Mouse (Mus musculus) erythroblast, embryonic 14.5 days (primary cell): ENCODE results near the gene Grip1. TPM values are rescaled to one million over a fixed set of nuclear protein-coding genes. Genes with fewer than 3 reads are reported as not detected.

ENCODE experiments used
- H3K27me3 ChIP-seq: 2 replicates; pipeline ENCODE4 v1.6.1; 2012; ENCODE audit warnings: inconsistent platforms; ENCODE audit not compliant: control insufficient read depth
- H3K36me3 ChIP-seq: 2 replicates; pipeline ENCODE4 v1.6.1; 2012; ENCODE audit warnings: mild to moderate bottlenecking, inconsistent platforms; ENCODE audit not compliant: control insufficient read depth
- H3K4me1 ChIP-seq: 2 replicates; pipeline ENCODE4 v1.6.1; 2012; ENCODE audit warnings: inconsistent platforms; ENCODE audit not compliant: control insufficient read depth
- H3K4me3 ChIP-seq: replicated peaks from 2 replicates; pipeline ENCODE3; 2012; ENCODE audit warnings: moderate library complexity, mild to moderate bottlenecking, inconsistent platforms
- H3K9me3 ChIP-seq: 2 replicates; pipeline ENCODE4 v1.6.1; 2012; ENCODE audit warnings: low read length, inconsistent platforms, mixed read lengths; ENCODE audit not compliant: control insufficient read depth
- GATA1 ChIP-seq: IDR thresholded peaks from 2 replicates; pipeline ENCODE4 v1.6.1; 2012; ENCODE audit warnings: low read length, inconsistent platforms, mixed read lengths
- TAL1 ChIP-seq: IDR thresholded peaks from 3 replicates; pipeline ENCODE4 v1.6.1; 2012; ENCODE audit warnings: low read length, inconsistent platforms, mixed read lengths
- polyA plus RNA-seq: library from polyadenylated mRNA; stranded (reverse); fragments of >175 nt; gene quantifications from 2 replicates; pipeline ENCODE4 v1.2.3, GENCODE M21; 2012

The Grip1 gene
- polyA plus RNA-seq, 1 experiment: not detected

DNA sequence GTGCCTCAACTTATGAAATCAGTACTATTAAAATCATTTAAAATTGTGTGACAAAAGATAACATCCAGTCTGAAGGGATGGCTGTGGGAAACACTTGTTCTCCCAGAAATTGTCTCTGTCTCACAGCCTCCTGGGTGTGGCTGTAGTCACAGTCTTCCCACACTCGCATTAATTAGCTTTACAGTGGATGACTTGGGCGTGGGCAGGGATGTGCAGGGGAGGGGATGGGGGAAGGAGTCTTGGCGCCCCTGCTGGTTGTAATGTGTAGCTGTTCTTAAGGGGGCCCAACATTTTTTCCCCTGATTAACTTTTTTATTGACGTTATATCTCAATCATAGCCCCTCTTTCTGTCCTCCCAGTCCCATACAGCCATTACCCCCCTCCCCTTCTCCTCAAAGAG, 360.5 kb downstream of the Grip1 start:
- Histone ChIP-seq H3K4me1 (no peaks in the 10 kb centered on the region), H3K27me3 (no peaks in the 10 kb centered on the region), H3K9me3 (peaks cover 51% of the 10 kb centered on the region), H3K36me3 (no peaks in the 10 kb centered on the region), H3K4me3 (no peak overlapping the region)
- TF ChIP-seq TAL1 (no peak), GATA1 (no peak)

DNA sequence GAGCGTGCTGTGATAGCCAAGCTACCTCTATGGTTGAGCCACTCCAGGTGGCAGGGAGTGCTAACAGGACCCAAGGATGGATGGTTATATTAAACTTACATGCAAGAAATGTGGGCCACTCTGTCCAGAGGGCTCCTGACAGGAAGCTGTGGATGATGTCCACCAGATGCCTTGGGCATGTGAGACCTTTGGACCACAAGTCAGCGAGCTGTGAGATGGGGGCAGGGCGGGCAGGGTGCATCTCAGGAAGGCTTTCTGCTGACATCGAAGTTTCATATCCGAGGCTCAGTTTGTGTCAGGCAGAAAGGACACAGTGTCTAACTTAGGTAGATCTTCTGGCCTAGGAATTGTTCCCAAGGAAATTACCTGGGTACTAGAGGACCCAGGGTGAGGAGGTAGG, 362.4 kb downstream of the Grip1 start:
- Histone ChIP-seq H3K27me3 (no peaks in the 10 kb centered on the region), H3K9me3 (peaks cover 32% of the 10 kb centered on the region), H3K36me3 (no peaks in the 10 kb centered on the region), H3K4me1 (no peaks in the 10 kb centered on the region), H3K4me3 (no peak overlapping the region)
- TF ChIP-seq TAL1: no peak
- TF ChIP-seq GATA1: no peak

DNA sequence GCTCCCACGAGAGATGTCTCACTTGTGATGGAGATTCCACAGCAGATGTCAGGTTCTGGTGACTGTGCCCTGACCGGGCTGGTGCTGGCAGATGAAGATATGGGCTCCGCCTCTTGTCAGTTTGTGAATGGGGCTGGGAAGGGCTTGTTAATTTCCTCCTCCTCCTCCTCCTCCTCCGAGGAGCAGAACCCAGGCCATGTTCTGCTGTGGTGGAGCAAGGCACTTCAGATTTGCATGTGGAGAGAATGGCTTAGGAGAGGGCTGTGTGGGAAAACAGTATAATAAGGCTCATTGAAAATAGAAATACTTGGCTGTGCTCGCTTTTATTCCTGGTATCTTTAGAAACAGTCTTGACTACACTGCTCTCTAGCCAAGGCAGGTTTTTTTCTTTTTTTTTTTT, 364.8 kb downstream of the Grip1 start:
- H3K27me3 ChIP-seq: no peaks in the 10 kb centered on the region
- H3K4me3 ChIP-seq: no peak overlapping the region
- H3K36me3 ChIP-seq: no peaks in the 10 kb centered on the region
- TF ChIP-seq TAL1 (no peak), GATA1 (no peak)
- H3K4me1 ChIP-seq: no peaks in the 10 kb centered on the region
- H3K9me3 ChIP-seq: peaks cover 13% of the 10 kb centered on the region; the same call in 1 of the 2 replicates

DNA sequence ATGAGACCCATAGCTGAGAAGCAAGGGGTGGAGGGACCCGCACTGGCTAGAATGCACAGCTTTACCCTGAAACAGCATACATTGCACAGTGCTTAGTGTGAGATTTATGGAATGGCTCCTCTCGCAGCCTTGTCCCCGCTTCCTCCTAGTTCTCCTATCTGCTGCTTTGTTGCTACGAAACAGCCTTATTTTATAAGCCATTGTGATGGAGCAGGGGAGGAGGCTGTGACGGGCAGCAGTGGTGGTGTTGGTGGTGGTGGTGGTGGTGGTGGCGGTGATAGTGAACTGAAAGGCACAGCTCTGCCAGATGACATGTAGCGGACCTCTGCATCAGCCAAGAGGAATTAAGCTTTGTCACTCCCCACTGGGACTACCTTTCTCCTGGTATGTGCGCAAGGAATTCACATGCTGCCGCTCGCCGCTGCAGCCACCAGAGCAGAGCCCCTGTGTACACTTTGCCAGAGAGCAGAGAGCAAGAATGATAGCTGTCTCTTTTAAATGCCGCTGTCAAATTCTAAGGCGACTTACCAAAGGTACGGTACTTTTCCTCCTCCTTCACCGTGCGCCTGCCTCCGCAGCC, 365.6 kb downstream of the Grip1 start:
- Histone ChIP-seq H3K4me3 (no peak overlapping the region), H3K9me3 (peaks cover 14% of the 10 kb centered on the region), H3K36me3 (no peaks in the 10 kb centered on the region), H3K27me3 (no peaks in the 10 kb centered on the region), H3K4me1 (no peaks in the 10 kb centered on the region)
- no peak for TF ChIP-seq GATA1
- TF ChIP-seq TAL1: no peak

DNA sequence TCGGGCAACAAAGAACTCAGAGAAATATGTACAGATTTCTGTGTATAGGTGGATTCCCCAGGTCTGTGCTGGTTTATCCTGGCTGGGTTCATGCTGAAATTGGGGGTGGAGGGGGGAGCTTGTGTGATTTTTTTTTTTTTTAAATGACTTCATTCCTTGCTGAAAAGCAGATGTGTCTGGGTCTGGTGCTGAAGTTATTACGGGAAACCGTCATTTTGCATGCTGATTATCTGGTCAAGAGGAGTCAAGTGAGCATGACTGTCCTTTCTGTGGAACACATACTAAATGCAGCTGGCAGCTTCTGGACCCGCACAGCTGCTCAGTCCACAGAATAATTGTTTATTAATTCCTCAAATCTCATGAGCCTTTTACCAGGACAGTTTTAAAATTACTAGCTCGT, 366.1 kb downstream of the Grip1 start:
- Histone ChIP-seq H3K27me3 (no peaks in the 10 kb centered on the region), H3K4me3 (no peak overlapping the region), H3K4me1 (no peaks in the 10 kb centered on the region), H3K36me3 (no peaks in the 10 kb centered on the region), H3K9me3 (peaks cover 17% of the 10 kb centered on the region)
- no peak for TF ChIP-seq TAL1
- no peak for TF ChIP-seq GATA1

DNA sequence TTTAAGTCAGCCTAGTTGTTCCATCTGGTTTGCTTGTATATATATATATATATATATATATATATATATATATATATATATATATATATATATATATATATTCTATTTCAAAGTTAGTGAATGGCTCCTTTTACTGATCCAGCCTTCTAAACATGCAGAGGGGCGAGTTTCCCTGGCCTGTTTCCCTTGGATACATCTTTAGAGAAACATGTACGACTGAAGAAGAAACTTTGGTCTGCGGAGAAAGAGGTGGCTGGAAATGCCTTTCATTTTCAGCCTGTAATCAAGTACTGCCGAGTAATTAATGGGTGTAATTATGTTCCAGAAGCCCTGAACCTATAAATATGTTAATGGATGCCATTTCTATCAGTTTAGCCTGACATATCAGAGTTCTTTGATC, 366.8 kb downstream of the Grip1 start:
- H3K9me3 ChIP-seq: peaks cover 15% of the 10 kb centered on the region
- H3K36me3 ChIP-seq: no peaks in the 10 kb centered on the region
- TF ChIP-seq GATA1: no peak
- no peak for TF ChIP-seq TAL1
- H3K4me1 ChIP-seq: no peaks in the 10 kb centered on the region
- no peaks in the 10 kb centered on the region for H3K27me3 ChIP-seq
- no peak overlapping the region for H3K4me3 ChIP-seq

DNA sequence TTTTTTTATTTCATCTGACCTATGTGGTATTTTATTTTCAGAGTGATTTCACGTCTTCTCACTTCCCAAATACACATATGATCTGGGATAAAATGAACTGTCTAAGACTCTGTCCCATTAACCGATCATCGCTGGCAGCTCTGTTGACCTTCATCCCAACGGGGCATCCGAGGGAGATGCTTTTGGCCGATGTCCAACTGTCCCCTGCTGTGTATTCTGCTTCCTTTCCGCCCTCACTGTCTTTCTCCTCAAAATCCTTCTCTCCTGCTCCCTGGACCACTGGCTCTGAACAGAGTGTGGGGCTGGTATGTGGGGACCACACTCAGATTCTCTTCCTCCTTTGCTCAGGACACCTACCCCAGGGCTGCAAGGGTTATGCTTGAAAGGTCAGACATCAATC, 370.1 kb downstream of the Grip1 start:
- Histone ChIP-seq H3K4me1 (no peaks in the 10 kb centered on the region), H3K9me3 (peaks cover 20% of the 10 kb centered on the region), H3K27me3 (no peaks in the 10 kb centered on the region), H3K36me3 (no peaks in the 10 kb centered on the region), H3K4me3 (no peak overlapping the region)
- TF ChIP-seq TAL1 (0 out of 3 replicates have a peak, but pooled peaks have one; percentile 6), GATA1 (no peak)

DNA sequence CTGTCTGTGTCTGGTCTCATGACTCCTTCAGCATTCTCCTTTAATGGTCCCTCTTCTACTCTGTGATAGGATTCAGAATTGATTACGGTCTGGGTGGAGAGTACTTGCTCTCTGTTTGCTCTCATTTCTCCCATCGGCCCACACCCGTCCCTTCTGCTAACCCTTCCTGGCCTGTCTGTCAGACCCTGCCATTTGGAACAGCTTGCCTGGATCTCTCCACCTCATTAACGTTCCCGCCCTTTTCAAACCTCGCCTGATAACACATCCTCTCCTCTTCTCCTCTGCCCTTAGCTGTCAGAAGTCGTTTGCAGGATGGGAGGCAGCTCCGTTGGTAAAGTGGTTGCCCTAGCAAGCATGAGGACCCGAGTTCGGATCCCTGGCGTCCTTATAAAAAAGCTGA, 370.9 kb downstream of the Grip1 start:
- no peak for TF ChIP-seq TAL1
- TF ChIP-seq GATA1: no peak
- Histone ChIP-seq H3K4me3 (no peak overlapping the region), H3K4me1 (no peaks in the 10 kb centered on the region), H3K27me3 (no peaks in the 10 kb centered on the region), H3K36me3 (no peaks in the 10 kb centered on the region), H3K9me3 (peaks cover 25% of the 10 kb centered on the region)

DNA sequence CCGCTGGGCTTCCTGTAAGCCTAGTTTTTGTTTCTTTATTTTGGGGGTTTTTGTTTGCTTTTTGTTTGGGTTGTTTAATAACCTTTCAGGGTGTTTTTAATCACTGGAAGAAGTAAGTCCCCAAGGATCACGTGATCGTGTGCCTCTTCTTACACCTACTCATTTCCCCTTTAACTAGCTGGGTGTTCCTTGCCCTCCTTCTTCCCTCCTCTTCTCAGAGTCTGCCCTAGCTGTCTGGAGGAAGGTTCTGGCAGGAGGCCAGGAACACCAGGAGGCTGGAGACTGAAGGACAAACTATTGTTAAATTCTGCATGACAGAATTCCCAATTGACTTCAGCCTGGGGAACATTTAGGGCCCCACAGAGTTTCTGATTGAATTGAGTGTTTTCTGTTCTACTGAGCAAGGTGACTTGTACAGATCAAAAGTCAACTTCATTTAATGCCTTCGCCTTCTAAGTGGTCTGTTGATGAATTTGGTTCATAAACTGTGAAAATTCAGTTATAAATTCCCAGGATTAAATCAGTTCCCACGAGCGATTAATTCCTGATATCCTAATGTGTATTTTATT, 376.8 kb downstream of the Grip1 start:
- Histone ChIP-seq H3K9me3 (peaks cover 34% of the 10 kb centered on the region), H3K36me3 (no peaks in the 10 kb centered on the region), H3K27me3 (no peaks in the 10 kb centered on the region), H3K4me1 (no peaks in the 10 kb centered on the region), H3K4me3 (no peak overlapping the region)
- no peak for TF ChIP-seq TAL1
- no peak for TF ChIP-seq GATA1

DNA sequence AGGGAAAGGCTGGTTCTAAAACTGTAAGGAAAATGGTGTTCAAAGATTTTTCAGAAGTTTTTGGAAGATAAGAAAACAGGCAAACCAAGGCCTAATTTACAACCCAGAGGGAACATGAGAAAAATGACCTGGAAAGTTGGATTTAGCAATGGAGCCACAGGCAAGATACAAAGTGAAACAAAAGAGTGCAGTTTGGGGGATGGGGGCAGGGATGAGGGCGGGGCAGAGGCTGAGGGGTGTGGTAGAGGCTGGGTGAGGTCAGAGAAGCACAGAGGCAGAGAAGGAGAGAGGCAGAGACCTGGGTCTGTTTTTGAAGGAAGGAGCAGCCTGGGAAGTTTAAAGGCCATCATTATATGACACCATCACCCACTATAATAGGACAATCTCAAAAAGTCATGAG, 377.5 kb downstream of the Grip1 start:
- no peak overlapping the region for H3K4me3 ChIP-seq
- peaks cover 35% of the 10 kb centered on the region for H3K9me3 ChIP-seq
- TF ChIP-seq TAL1 (no peak), GATA1 (no peak)
- no peaks in the 10 kb centered on the region for H3K4me1 ChIP-seq
- H3K36me3 ChIP-seq: no peaks in the 10 kb centered on the region
- H3K27me3 ChIP-seq: no peaks in the 10 kb centered on the region
